Mouse (Mus musculus) neural tube, embryonic 10.5 days (tissue): ENCODE measurements at regions not wholly inside any gene's neighbourhood (a gene's known extent, or its start where the extent isn't known, plus 50 kb on each side); places are given as distances from the start of the nearest gene placed in this dataset.
"Not testable (repeated sequence)": the region's sequence is repeated elsewhere in the genome, so short reads cannot be mapped to it uniquely, and the experiment has no call there.

Experiments used
- DNase-seq: peaks from one replicate; pipeline ENCODE4 v3.0.0-alpha.2; 2017; ENCODE audit warnings: low spot score; ENCODE audit errors: extremely low spot score

- no peak for DNase-seq
These were observed 351.5 kb downstream of the Fut8 start for GRCm38 (mm10) chr12:77589416-77589815.

- no peak for DNase-seq
These were observed 356.2 kb downstream of the Fut8 start for GRCm38 (mm10) chr12:77594092-77594491.

DNA sequence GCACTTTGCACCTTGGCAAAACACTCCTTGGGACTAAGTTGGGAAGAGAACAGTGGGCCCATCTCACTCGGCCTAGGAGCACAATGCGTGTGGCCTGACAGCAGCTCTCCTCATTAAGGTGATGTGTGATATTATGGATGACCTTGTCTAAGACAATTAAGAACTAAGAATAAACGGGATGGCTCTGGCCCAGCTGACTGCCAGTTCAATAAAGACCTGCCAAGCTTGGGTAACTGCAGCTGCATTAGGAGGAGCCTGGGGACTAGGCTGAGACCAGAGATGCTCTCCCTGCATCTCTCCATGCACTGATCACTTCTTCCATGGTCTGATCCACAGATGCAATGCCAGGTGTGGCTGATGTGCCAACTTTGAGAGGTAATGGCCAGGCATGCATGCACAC, 356.7 kb downstream of the Fut8 start:
- DNase-seq: no peak

GRCm38 (mm10) chr12:77595821-77596220, 357.9 kb downstream of the Fut8 start:
- DNase-seq: no peak

DNA sequence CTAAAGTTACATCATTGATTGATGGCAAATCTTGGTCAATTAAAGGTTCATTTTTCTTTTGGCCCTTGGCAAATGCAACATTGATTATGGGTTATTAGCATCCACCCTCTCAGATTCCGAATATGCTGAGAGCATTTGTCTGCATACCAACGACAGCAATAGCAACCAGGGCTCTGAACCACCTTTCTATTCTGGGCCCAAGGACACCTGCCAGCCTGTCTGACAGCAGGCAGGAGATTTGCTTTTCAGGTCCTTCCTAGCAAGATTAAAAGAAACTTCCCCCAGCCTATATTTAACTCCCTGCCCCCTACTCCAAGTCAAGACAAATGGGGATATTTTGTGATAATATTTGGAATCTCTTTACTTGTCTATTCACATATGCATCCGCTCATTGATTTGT, 358.8 kb downstream of the Fut8 start:
- DNase-seq: no peak

GRCm38 (mm10) chr12:77597627-77598333, 359.9 kb downstream of the Fut8 start:
- DNase-seq: no peak

GRCm38 (mm10) chr12:77598334-77598715, 360.4 kb downstream of the Fut8 start:
- DNase-seq: no peak

DNA sequence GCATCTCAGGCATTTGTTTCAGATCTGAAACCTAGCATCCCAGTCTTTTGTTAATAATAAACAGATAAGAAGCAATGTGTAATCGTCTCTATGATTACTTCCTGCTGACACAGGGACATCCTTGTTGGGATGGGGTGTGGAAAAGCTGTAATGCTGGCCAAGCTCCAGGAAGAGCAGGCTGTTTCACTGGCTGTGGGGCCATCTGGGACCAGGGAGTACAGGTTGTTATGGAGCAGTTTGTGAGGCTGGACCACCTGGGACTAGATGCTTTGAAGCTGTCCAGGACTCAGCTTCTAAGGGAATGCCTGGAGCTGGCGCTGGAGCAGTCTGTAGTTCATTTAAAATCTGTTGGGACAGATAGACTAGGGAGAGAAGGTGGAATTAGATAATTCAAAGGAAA, 361.5 kb downstream of the Fut8 start:
- DNase-seq: no peak

GRCm38 (mm10) chr12:77603832-77604501, 366.0 kb downstream of the Fut8 start:
- no peak for DNase-seq

GRCm38 (mm10) chr12:77617552-77617951, 379.6 kb downstream of the Fut8 start:
- no peak for DNase-seq

DNA sequence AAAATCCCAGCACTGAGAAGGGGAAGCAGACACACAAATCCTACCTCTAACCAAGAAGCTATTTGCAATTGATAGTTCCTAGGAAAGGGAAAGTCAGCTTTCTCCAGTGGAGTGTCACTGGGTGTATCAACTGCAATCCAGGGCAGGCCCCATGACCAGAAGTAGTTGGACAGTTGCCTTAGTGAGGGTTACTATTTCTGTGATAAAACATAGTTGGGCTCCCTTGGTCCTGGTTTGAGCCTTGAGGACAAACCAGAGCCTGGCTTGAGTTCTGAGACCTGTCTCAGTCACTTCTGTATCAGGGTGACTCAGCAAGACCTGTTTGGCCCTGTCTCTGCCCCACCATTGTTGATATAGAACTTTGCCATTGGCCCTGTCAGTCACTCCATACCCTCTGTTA, 384.3 kb downstream of the Fut8 start:
- DNase-seq: no peak

- not testable (repeated sequence) for DNase-seq
These were observed 386.4 kb downstream of the Fut8 start for GRCm38 (mm10) chr12:77624323-77624722.

DNA sequence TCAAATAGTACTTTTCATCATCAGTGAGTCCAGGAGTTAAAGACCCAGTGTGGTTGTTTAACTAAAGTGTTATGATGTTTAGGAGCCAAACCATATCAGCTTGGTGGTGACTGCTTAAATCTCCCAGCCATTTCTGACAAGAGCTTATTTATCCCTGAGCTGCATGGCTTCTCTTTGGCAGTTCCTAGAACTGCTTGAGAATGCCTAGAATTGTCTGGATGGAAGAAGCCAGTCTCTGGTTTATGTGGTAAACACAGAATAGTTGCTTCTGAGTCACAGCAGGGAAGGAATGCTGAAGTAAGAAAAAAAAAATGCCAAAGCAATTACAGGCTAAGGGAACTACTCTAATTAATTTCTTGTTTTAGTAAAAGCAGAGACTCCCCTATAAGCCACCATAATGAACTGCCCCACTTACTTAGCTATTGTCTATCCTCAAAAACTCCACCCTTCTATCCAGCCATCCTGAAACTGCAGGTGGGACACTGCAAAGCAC, 390.5 kb downstream of the Fut8 start:
- DNase-seq: no peak

DNA sequence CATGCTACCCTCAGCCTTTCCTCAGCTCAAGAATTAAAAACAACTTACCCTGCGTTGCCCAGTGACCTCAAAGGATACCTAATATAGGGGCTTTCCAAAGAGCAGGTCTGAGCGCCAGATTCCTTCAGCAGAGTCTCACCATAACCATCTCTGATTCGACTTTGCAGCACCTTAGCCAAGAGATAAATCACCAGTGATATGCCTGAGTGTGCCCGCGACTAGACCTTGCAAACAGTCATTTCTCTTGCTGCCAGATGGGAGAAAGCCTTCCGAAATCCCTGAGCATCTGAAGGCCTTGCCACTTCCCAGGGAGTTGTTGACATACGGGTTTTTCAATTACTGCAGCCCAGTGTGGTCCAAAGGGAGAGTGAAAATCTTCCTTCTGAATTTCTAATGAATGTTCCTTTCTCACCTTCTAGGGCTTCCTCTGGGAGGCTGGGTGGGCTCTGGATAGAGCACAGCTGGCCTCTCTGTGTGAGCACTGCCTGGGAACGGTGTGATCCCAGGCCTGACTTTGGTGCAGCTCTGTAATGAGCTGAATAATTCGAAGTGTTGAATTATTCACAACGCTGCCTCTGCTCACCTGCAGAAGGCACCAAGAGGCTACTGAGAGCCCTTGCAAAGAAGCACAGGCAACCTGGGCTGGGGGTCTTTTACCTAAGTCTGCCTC, 396.2 kb downstream of the Fut8 start:
- no peak for DNase-seq

DNA sequence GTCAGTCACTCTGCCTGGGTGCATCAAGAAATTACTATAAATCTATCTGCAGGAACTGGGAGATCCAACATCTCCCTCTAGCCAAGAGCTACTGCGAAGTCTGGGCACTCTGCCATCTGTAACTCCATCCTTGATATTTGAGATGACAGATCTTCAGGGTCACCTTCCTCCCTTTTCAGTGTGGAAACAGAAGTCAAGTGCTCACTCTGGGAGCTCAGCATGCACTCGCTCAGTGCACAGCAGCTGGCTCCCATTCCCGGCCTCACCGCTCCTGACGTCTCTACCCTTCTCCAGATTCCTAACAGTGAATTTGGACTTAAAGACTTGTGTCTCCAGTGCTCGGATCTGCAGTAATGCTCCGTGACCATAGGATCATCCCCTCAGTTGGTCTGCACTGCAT, 400.3 kb downstream of the Fut8 start:
- no peak for DNase-seq

DNA sequence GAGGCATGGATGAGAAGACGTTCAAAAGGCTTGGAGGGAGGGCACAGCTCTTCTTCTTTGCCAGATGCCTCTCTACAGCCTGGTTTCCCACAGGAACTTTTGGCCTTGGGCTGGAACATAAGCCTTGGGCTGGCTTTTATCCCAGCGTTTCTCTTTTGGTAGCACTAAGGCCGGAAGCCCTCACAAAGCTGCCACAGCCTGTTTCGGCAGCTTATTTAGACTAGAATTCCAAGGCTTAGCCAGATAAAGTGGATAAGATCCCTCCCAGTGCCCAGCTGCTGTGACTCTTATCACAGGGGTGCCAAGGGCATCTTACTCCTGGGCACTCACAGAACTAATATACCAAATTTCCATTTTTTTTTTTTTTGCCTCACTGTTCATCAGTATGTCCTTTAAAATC, 404.4 kb downstream of the Fut8 start:
- DNase-seq: no peak

- DNase-seq: no peak
These were observed 409.9 kb downstream of the Fut8 start for GRCm38 (mm10) chr12:77647841-77648240.

GRCm38 (mm10) chr12:77654282-77654681, 416.4 kb downstream of the Fut8 start:
- no peak for DNase-seq

- DNase-seq: no peak
These were observed 419.1 kb downstream of the Fut8 start for GRCm38 (mm10) chr12:77657060-77657459.

- no peak for DNase-seq
These were observed 420.0 kb downstream of the Fut8 start for GRCm38 (mm10) chr12:77657878-77658277.

GRCm38 (mm10) chr12:77663180-77663579, 425.3 kb downstream of the Fut8 start:
- no peak for DNase-seq

DNA sequence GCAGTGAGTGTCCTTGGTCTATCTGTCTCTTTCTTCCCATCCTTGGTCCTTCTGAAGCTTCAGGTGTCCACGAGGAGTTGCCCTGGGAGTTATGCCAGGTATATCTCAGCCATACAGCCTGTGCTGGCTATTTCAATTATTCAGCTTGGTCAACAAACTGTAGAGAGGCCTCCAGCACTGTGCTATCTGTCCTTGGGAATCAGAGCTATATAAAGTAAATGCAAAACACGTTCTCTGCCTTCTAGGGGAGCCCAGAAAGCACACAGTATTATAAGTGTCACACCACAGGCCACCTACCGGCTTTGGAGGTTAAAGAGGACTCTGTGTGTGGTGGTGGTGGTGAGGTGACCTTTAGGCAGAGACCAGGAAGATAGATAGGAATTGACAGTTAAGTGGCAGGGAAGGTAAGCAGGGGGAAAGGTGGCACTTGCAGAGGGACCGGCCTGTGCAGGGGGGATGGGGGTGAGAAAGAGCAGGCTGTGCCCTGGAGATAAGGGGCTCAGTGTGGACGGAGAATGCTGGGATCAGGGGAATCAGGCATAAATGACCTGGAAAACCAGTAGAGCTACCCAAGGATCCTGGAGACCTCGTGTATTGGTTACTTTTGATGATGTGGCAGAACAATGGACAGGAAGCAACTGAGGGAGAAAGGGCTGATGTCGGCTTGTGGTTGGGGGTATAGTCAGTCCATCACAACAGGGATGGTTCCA, 425.9 kb downstream of the Fut8 start:
- DNase-seq: no peak
